Mouse (Mus musculus) hindbrain, embryonic 15.5 days (tissue): Measurements from ENCODE around the gene Srpr. TPM values are rescaled to one million over a fixed set of nuclear protein-coding genes. Genes with fewer than 3 reads are reported as not detected.

ENCODE experiments used
- ATAC-seq: fragments of 200-750 bp; cut with Nextera tagmentation; 2 replicates; pipeline ENCODE4 v1.8.0; 2017; ENCODE audit warnings: low read depth, moderate number of reproducible peaks, moderate TSS enrichment; ENCODE audit not compliant: low FRiP score
- H3K27ac ChIP-seq: fragments of 300-500 bp; sonication (generic); replicated peaks from 2 replicates; pipeline ENCODE4 v1.5.1; 2015; ENCODE audit warnings: mild to moderate bottlenecking, inconsistent platforms
- H3K27me3 ChIP-seq: fragments of 300-500 bp; sonication (generic); 2 replicates; pipeline ENCODE4 v1.6.1; 2015; ENCODE audit warnings: control low read depth, inconsistent platforms
- H3K36me3 ChIP-seq: fragments of 300-500 bp; sonication (generic); 2 replicates; pipeline ENCODE4 v1.6.1; 2015; ENCODE audit warnings: control low read depth, inconsistent platforms
- H3K4me1 ChIP-seq: fragments of 300-500 bp; sonication (generic); replicated peaks from 2 replicates; pipeline ENCODE4 v1.6.1; 2015; ENCODE audit warnings: control low read depth, inconsistent platforms
- H3K4me2 ChIP-seq: fragments of 300-500 bp; sonication (generic); 2 replicates; pipeline ENCODE4 v1.6.1; 2015; ENCODE audit warnings: moderate library complexity, mild to moderate bottlenecking, inconsistent platforms
- H3K4me3 ChIP-seq: fragments of 300-500 bp; sonication (generic); 2 replicates; pipeline ENCODE4 v1.5.1; 2015; ENCODE audit warnings: mild to moderate bottlenecking, inconsistent platforms
- H3K9ac ChIP-seq: fragments of 300-500 bp; sonication (generic); 2 replicates; pipeline ENCODE4 v1.6.1; 2015; ENCODE audit warnings: inconsistent platforms
- H3K9me3 ChIP-seq: fragments of 300-500 bp; sonication (generic); 2 replicates; pipeline ENCODE4 v1.6.1; 2016; ENCODE audit warnings: control low read depth, inconsistent platforms
- WGBS: fragments of 180-500 bp; shearing (Covaris S2); methylation state at CpG from one replicate; pipeline ENCODE4 v1.1.7; 2015; 5-methylcytosine and 5-hydroxymethylcytosine counted together
- polyA plus RNA-seq: library from polyadenylated mRNA; unstranded; fragments of >200 nt; fragmentation: Nextera tagmentation; extraction: Ambion mirVana; gene quantifications from 2 replicates; pipeline ENCODE4 v1.2.1, GENCODE M21; 2015

Gene Srpr
- 62.3 and 69.1 TPM in 2 replicates for polyA plus RNA-seq

DNA sequence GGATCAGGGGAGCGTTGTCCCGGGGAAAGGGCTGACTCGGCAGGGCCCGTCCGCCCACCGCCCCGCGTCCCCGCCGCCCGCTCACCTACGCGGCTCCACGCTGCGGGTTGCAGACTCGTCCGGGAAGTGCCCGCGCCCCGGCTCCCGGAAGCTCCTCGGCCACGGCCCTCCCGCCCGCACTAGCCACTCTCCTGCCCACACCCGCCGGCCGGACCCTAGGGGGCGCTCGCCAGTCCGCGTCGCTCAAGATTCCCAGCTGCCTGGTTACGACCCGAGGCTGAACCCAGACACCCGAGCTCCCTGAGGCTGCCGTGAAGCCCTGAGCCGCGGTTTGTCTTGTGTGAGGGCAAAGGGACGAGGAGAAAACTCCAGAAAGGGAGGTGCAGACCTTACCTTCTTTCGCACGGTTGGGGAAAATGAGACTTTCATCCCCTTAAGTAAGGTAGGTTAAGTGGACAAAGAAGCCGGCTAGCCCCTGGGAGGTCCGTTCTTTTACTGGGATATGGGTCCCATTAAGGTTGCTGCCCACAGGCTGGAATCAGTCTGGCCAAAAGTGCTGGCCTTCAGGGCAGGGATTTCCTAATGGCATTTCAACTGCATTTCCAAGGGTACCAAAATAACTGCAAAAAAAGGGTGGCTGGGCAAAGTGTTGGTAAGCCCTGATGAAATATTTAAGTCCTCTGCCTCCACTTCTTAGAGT is at the start of gene Srpr, which contains the start of gene Tirap:
TSS of gene Srpr (plus strand) at position 404 of the 700 bp plus-strand sequence.
TSS of gene Tirap (minus strand) at position 520 of the 700 bp plus-strand sequence.
- Histone ChIP-seq H3K27me3 (no peaks in the 10 kb centered on the region), H3K4me1 (peaks cover 17% of the 10 kb centered on the region), H3K4me3 (peak within 1 kb of the TSS; percentile 47), H3K9me3 (no peaks in the 10 kb centered on the region), H3K27ac (0 out of 2 replicates have a peak within 1 kb of the TSS, but pooled peaks have one; percentile 30), H3K4me2 (peak within 1 kb of the TSS; percentile 73), H3K9ac (peak within 1 kb of the TSS; percentile 48), H3K36me3 (peaks cover 7% of the 10 kb centered on the region)
- peak; percentile 88 for ATAC-seq
- 2% methylated on average over 33 of the region's 44 CpGs for WGBS

DNA sequence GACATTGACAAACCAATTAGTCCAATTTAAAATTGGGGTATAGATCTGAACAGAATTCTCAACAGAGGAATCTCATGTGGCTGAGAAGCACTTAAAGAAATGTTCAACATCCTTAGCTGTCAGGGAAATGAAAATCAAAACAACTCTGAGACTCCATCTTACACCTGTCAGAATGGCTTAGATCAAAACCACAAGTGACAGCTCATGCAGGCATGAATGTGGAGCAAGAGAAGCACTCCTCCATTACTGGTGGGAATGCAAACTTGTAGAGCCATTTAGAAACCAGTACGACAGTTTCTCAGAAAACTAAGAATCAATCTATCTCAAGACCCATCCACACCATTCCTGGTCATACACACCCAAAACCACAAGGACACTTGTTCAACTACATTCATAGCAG is 47.1 kb upstream of the Srpr start:
- Histone ChIP-seq H3K9ac (no peak overlapping the region), H3K4me3 (no peak overlapping the region), H3K9me3 (no peaks in the 10 kb centered on the region), H3K4me2 (no peak overlapping the region), H3K36me3 (no peaks in the 10 kb centered on the region), H3K4me1 (no peaks in the 10 kb centered on the region), H3K27ac (no peak overlapping the region), H3K27me3 (no peaks in the 10 kb centered on the region)
- 93% methylated on average over 1 of the region's 1 CpGs for WGBS
- ATAC-seq, result no peak

DNA sequence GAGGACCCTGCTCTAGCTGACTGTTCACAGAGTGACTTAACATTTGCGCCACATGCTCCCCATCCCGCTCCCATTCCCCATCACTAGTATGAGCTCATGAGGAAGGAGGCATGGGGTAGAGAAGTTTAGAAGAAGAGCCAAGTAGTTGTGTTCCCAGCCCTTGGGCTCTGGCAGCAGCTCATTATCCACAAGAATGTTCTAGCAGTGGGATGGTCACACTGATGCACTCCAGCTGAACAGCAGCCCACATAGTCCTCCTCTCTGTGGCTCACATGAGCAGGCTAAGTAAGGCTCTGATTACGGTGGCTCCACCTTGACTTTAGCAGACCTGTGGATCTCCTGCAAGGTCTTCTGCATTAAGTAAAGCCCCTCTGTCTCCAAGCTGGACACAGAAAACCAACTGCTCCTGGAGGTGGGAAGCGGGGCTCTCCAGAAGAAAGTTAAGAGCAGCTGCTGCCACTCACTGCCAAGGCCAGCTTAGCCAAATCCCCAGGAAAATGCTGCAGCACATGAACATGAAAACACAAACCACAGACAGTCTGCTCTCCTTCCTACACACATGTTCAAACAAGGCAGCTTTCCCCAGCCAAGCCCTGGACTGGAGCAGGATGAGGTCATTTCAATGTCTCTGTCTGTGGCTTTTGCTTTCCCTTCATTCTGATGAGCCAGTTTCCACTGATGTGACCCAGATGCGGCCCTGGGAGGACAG is 43.8 kb upstream of the Srpr start:
- no peak for ATAC-seq
- Histone ChIP-seq H3K4me1 (no peaks in the 10 kb centered on the region), H3K4me3 (no peak overlapping the region), H3K9me3 (no peaks in the 10 kb centered on the region), H3K27me3 (no peaks in the 10 kb centered on the region), H3K4me2 (no peak overlapping the region), H3K36me3 (no peaks in the 10 kb centered on the region), H3K9ac (no peak overlapping the region), H3K27ac (no peak overlapping the region)
- 87% methylated on average over 5 of the region's 5 CpGs for WGBS

DNA sequence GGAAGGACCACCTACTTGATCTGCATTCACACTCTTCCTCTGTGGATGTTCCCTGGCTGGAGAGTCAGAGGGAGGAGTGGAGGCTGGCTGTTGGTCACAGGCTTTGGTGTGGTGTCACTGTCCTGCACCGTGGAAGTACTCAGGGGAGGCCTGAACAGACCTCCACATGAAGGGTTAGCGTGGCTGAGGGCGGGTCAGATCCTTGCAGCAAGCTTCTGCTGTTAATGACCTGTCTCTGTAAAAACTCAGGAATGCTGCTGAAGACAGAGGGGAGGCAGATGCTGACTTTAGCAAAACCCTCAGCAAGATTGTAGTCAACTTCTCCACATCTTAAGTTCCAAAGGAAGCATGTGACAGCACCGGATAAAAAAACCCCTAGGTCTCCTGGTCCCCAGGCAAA is 43.1 kb upstream of the Srpr start:
- Histone ChIP-seq H3K4me2 (no peak overlapping the region), H3K4me3 (no peak overlapping the region), H3K9me3 (no peaks in the 10 kb centered on the region), H3K9ac (no peak overlapping the region), H3K27ac (no peak overlapping the region), H3K4me1 (no peaks in the 10 kb centered on the region), H3K27me3 (no peaks in the 10 kb centered on the region), H3K36me3 (no peaks in the 10 kb centered on the region)
- 88% methylated on average over 4 of the region's 4 CpGs for WGBS
- no peak for ATAC-seq

DNA sequence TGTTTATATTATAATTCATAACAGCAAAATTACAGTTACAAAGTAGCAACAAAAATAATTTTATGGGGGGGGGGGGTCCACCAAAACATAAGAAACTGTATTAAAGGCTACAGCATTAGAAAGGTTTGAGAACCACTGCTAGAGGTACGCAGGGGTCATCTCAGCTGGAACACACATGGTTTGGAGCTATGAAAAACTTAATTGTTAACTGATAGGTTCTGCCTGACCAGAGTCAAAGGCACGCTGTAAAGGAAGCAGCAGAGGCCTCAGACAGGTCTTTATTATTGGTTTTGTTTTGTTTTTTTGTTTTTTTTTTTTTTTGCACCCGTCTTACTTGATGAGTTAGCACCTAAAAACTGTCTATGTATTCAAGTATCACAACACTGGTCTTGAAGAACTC is 41.5 kb upstream of the Srpr start:
- Histone ChIP-seq H3K9me3 (no peaks in the 10 kb centered on the region), H3K4me1 (0 out of 2 replicates have a peak, but pooled peaks cover 3% of the 10 kb centered on the region), H3K4me2 (no peak overlapping the region), H3K27ac (no peak overlapping the region), H3K36me3 (no peaks in the 10 kb centered on the region; the same call in 1 of the 2 replicates), H3K9ac (no peak overlapping the region), H3K4me3 (no peak overlapping the region), H3K27me3 (no peaks in the 10 kb centered on the region)
- ATAC-seq, result no peak
- 90% methylated on average over 3 of the region's 3 CpGs for WGBS

DNA sequence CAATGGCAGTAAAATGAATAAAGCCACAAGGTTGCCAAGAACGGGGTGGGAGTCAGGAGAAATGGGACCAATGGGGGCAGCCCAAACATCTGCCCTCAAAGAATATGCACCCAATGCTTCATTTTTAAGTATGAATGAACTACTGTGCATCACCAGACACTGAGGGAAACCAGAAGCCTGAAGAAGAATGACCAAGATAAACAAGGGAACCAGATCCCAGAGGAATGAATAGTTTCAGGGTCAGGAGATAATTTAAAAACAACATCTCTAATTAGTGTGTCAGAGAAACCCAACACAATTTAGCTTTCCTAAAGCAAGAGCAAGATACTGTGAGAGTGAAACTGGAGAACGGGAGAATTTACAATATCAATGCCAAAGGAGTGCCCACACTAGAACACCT is 39.3 kb upstream of the Srpr start:
- Histone ChIP-seq H3K27me3 (no peaks in the 10 kb centered on the region), H3K27ac (no peak overlapping the region), H3K9ac (no peak overlapping the region), H3K4me2 (no peak overlapping the region), H3K4me3 (no peak overlapping the region), H3K9me3 (no peaks in the 10 kb centered on the region), H3K4me1 (0 out of 2 replicates have a peak, but pooled peaks cover 3% of the 10 kb centered on the region), H3K36me3 (no peaks in the 10 kb centered on the region; the same call in 1 of the 2 replicates)
- 78% methylated on average over 2 of the region's 2 CpGs for WGBS
- no peak for ATAC-seq

DNA sequence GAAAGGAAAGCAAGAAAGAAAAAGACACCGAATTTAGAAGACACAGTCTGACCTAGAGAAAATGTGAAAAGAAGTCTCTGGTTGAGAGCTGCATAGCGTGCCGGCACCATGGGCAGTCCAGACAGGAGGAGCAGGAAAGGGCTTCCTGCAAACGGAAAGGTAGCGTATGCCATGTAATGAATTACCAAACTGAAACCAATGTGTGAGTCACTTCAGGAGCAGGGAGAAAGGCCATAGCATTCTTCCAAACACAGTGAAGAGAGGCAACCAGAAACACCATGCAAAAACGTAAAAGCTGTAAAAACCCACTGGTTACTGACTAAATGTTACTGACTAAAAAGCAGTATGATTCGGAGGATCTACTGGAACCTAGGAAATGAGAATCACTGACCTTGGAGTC is 38.3 kb upstream of the Srpr start:
- WGBS, result 84% methylated on average over 7 of the region's 7 CpGs
- no peak overlapping the region for H3K4me3 ChIP-seq
- no peak for ATAC-seq

DNA sequence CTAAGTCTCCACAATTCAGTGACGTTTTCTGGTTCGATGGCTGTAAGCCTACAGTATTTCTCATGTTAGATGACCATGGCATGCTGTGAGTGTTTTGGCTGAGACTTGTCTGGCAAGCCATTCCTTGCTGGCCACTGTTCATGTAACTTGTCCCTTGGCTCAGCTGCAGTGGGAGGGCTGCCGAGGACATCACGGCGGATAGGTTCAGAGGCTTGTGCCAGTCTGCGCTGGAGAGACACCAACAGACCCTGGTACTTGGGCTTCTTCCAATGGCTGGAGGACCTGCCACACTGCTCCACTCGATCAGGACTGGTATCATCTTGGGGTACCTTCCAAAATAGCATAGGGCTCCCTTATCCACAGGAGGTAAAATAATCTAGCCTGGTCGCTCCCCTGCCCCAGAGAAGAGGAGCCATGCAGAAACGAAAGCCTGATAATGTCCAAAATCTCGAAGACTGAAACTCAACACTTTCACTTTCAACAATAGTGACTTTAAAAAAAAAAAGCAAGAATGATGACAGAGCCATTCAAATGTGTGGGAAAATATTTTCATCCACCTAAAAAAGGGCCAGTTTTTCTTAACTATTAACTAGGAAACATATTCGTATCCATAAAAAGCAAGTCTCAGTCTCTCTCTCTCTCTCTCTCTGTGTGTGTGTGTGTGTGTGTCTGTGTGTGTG is 36.8 kb upstream of the Srpr start:
- Histone ChIP-seq H3K4me3 (no peak overlapping the region), H3K27me3 (no peaks in the 10 kb centered on the region), H3K9ac (no peak overlapping the region), H3K4me2 (no peak overlapping the region), H3K4me1 (0 out of 2 replicates have a peak, but pooled peaks cover 3% of the 10 kb centered on the region), H3K9me3 (no peaks in the 10 kb centered on the region), H3K36me3 (no peaks in the 10 kb centered on the region; the same call in 1 of the 2 replicates), H3K27ac (no peak overlapping the region)
- WGBS, result 78% methylated on average over 11 of the region's 11 CpGs
- 0 out of 2 replicates have a peak, but pooled peaks have one; percentile 39 for ATAC-seq

More for the DNA sequence above, 38.3 kb upstream of the Srpr start:
- no peak overlapping the region for H3K4me2 ChIP-seq
- no peak overlapping the region for H3K9ac ChIP-seq
- 0 out of 2 replicates have a peak, but pooled peaks cover 3% of the 10 kb centered on the region for H3K4me1 ChIP-seq
- H3K27ac ChIP-seq, result no peak overlapping the region
- no peaks in the 10 kb centered on the region for H3K27me3 ChIP-seq
- no peaks in the 10 kb centered on the region for H3K9me3 ChIP-seq
- H3K36me3 ChIP-seq, result no peaks in the 10 kb centered on the region; the same call in 1 of the 2 replicates

DNA sequence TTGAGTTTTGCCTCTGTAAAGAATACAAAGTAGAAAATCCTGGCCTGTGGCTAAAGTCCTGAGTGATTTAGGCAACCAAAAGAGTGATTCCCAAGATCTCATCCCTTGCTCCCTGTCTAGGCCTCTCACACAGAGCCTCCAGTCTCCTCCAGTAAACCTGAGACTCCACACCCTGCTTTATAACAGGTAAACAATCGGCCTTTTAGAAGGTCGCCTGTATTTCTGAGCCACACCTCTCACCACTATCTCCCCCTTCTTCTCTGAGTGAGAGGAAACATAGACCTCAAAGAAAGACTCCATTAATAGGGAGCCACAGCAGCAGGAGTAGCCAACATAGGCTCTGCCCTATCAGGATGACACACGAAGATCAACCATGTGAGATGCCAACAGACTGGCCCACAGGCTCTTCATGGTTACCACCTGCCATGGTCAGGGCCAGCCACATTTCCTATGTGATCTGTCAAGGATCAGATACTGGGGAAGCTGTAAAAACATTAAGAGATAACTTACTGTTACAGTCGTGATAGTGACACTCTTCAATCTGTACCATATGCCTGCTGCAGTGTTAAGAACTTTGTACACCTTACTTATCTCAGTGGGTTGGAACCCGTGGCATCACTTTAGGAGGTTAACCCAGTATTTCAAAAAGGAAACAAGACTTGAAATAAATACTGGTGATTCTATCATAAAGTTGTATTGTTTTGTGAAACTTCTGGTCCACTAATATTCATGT is 35.7 kb upstream of the Srpr start:
- H3K4me2 ChIP-seq, result no peak overlapping the region
- WGBS, result 88% methylated on average over 5 of the region's 5 CpGs
- H3K4me3 ChIP-seq, result no peak overlapping the region
- 0 out of 2 replicates have a peak, but pooled peaks cover 3% of the 10 kb centered on the region for H3K4me1 ChIP-seq
- no peaks in the 10 kb centered on the region; the same call in 1 of the 2 replicates for H3K36me3 ChIP-seq
- H3K27ac ChIP-seq, result no peak overlapping the region
- no peak for ATAC-seq
- no peaks in the 10 kb centered on the region for H3K9me3 ChIP-seq
- no peaks in the 10 kb centered on the region for H3K27me3 ChIP-seq
- H3K9ac ChIP-seq, result no peak overlapping the region

DNA sequence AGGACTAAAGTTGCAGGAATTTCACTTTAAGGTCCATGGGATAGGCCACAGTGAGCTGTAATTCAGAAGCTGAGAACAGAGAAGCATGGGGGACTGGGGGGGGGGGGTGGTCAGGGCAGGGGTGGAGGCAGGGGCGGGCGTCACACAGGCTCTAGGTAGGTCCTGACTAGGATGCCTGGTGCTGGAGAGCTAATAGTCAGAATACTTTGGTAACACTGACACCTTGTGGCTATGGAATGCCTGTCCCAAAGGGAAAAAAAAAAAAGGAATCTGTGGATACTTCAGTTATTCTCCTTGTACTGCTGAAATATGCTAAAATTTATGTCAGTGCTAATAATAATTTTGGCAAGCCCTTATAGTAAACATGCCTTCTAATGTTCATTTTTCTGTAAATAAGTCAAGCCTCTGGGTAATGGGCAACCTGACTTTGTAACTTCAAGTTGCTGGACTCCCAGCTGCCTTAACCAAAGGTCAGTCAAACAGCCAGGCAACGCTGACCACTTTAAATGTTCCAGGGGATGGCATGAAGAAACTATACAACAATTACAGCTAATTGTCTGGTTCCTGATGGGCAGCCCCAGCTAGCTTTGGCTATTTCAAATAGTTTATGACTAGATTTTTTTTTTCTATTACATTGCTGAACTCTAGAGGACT is 33.7 kb upstream of the Srpr start:
- Histone ChIP-seq H3K4me1 (0 out of 2 replicates have a peak, but pooled peaks cover 3% of the 10 kb centered on the region), H3K4me2 (no peak overlapping the region), H3K9me3 (no peaks in the 10 kb centered on the region), H3K27me3 (no peaks in the 10 kb centered on the region), H3K27ac (no peak overlapping the region), H3K36me3 (peaks cover 12% of the 10 kb centered on the region), H3K9ac (no peak overlapping the region), H3K4me3 (no peak overlapping the region)
- ATAC-seq, result peak; percentile 62; the same call in 1 of the 2 replicates
- WGBS, result 23% methylated on average over 3 of the region's 3 CpGs
